Mouse (Mus musculus): Measurements from ENCODE around the gene Lman2. TPM values are rescaled to one million over a fixed set of nuclear protein-coding genes. Genes with fewer than 3 reads are reported as not detected.
A peak's percentile ranks its signal among the peaks of the same experiment; 100 is the strongest.

Gene Lman2
- polyA plus RNA-seq, 1 experiment from 2014 or later = 106 TPM

- DNase-seq (no peak), ATAC-seq (ENCODE audit: insufficient read depth) (no peak; the same call in 1 of the 2 replicates)
- Histone ChIP-seq H3K4me1 (ENCODE audit: insufficient read depth) (peaks cover 8% of the 10 kb centered on the region), H3K9ac (peak overlapping the region; percentile 70), H3K4me3 (ENCODE audit: low read depth, low read length) (peak overlapping the region; percentile 65), H3K4me2 (peak overlapping the region; percentile 90), H3K27me3 (ENCODE audit: insufficient read depth, low read length) (no peaks in the 10 kb centered on the region), H3K27ac (ENCODE audit: low read depth) (peak overlapping the region; percentile 95), H3K36me3 (ENCODE audit: insufficient read depth) (peaks cover 16% of the 10 kb centered on the region), H3K9me3 (ENCODE audit: low read depth, low read length) (no peaks in the 10 kb centered on the region)
- TF ChIP-seq CTCF (IDR thresholded peaks at IDR 0.05; ENCODE audit: low read depth) = peak; percentile 63
- WGBS = 36% methylated on average over 14 of the region's 14 CpGs
Measured at GRCm38 (mm10) chr13:55330567-55331400, 31.8 kb downstream of the Lman2 start.

GRCm38 (mm10) chr13:55329683-55330566, 32.7 kb downstream of the Lman2 start, which contains the start of gene Mxd3:
Gene Mxd3, minus strand, starts transcription at chr13:55329823.
- no peaks in the 10 kb centered on the region for H3K27me3 ChIP-seq (ENCODE audit: insufficient read depth, low read length)
- peaks cover 24% of the 10 kb centered on the region for H3K36me3 ChIP-seq (ENCODE audit: insufficient read depth)
- H3K9ac ChIP-seq = peak within 1 kb of the TSS; percentile 70
- no peak for TF ChIP-seq CTCF (IDR thresholded peaks at IDR 0.05; ENCODE audit: low read depth)
- H3K27ac ChIP-seq (ENCODE audit: low read depth) = peak within 1 kb of the TSS; percentile 95
- DNase-seq = peak; percentile 96
- peak; percentile 89 for ATAC-seq (ENCODE audit: insufficient read depth)
- under 1% methylated on average over 81 of the region's 82 CpGs for WGBS
- H3K9me3 ChIP-seq (ENCODE audit: low read depth, low read length) = no peaks in the 10 kb centered on the region
- H3K4me2 ChIP-seq = peak within 1 kb of the TSS; percentile 90
- peak within 1 kb of the TSS; percentile 65 for H3K4me3 ChIP-seq (ENCODE audit: low read depth, low read length)
- H3K4me1 ChIP-seq (ENCODE audit: insufficient read depth) = peaks cover 8% of the 10 kb centered on the region

- Histone ChIP-seq H3K4me1 (ENCODE audit: insufficient read depth) (peaks cover 8% of the 10 kb centered on the region), H3K4me3 (ENCODE audit: low read depth, low read length) (peak overlapping the region; percentile 65), H3K36me3 (ENCODE audit: insufficient read depth) (peaks cover 29% of the 10 kb centered on the region), H3K27ac (ENCODE audit: low read depth) (peak overlapping the region; percentile 95), H3K9me3 (ENCODE audit: low read depth, low read length) (no peaks in the 10 kb centered on the region), H3K9ac (peak overlapping the region; percentile 70), H3K27me3 (ENCODE audit: insufficient read depth, low read length) (no peaks in the 10 kb centered on the region), H3K4me2 (peak overlapping the region; percentile 90)
- ATAC-seq (ENCODE audit: insufficient read depth) (peak; percentile 45; the same call in 1 of the 2 replicates), DNase-seq (no peak)
- TF ChIP-seq CTCF (IDR thresholded peaks at IDR 0.05; ENCODE audit: low read depth) = no peak
- WGBS = under 1% methylated on average over 29 of the region's 29 CpGs
Measured at GRCm38 (mm10) chr13:55329109-55329682, 33.4 kb downstream of the Lman2 start.

- DNase-seq = no peak
- Histone ChIP-seq H3K9ac (peak overlapping the region; percentile 70), H3K27me3 (ENCODE audit: insufficient read depth, low read length) (no peaks in the 10 kb centered on the region), H3K4me3 (ENCODE audit: low read depth, low read length) (peak overlapping the region; percentile 65), H3K4me1 (ENCODE audit: insufficient read depth) (peaks cover 8% of the 10 kb centered on the region), H3K4me2 (peak overlapping the region; percentile 90), H3K27ac (ENCODE audit: low read depth) (no peak overlapping the region), H3K9me3 (ENCODE audit: low read depth, low read length) (no peaks in the 10 kb centered on the region), H3K36me3 (ENCODE audit: insufficient read depth) (peaks cover 35% of the 10 kb centered on the region)
- TF ChIP-seq CTCF (IDR thresholded peaks at IDR 0.05; ENCODE audit: low read depth) = no peak
- ATAC-seq (ENCODE audit: insufficient read depth) = no peak
- 80% methylated on average over 4 of the region's 4 CpGs for WGBS
Measured at GRCm38 (mm10) chr13:55328641-55329040, 33.9 kb downstream of the Lman2 start.

GRCm38 (mm10) chr13:55328171-55328570, 34.4 kb downstream of the Lman2 start:
- TF ChIP-seq CTCF (IDR thresholded peaks at IDR 0.05; ENCODE audit: low read depth) = no peak
- H3K9me3 ChIP-seq (ENCODE audit: low read depth, low read length) = no peaks in the 10 kb centered on the region
- no peak overlapping the region for H3K27ac ChIP-seq (ENCODE audit: low read depth)
- peak overlapping the region; percentile 90 for H3K4me2 ChIP-seq
- DNase-seq (no peak), ATAC-seq (ENCODE audit: insufficient read depth) (no peak)
- no peak overlapping the region for H3K9ac ChIP-seq
- no peaks in the 10 kb centered on the region for H3K27me3 ChIP-seq (ENCODE audit: insufficient read depth, low read length)
- peaks cover 13% of the 10 kb centered on the region for H3K4me1 ChIP-seq (ENCODE audit: insufficient read depth)
- 84% methylated on average over 6 of the region's 6 CpGs for WGBS
- H3K36me3 ChIP-seq (ENCODE audit: insufficient read depth) = peaks cover 39% of the 10 kb centered on the region
- H3K4me3 ChIP-seq (ENCODE audit: low read depth, low read length) = peak overlapping the region; percentile 65

GRCm38 (mm10) chr13:55327633-55328032, 35.0 kb downstream of the Lman2 start:
- H3K27ac ChIP-seq (ENCODE audit: low read depth) = no peak overlapping the region

More at GRCm38 (mm10) chr13:55327633-55328032, 35.0 kb downstream of the Lman2 start:
- Histone ChIP-seq H3K9me3 (ENCODE audit: low read depth, low read length) (no peaks in the 10 kb centered on the region), H3K4me2 (peak overlapping the region; percentile 90), H3K27me3 (ENCODE audit: insufficient read depth, low read length) (no peaks in the 10 kb centered on the region), H3K4me1 (ENCODE audit: insufficient read depth) (peaks cover 17% of the 10 kb centered on the region), H3K9ac (no peak overlapping the region), H3K4me3 (ENCODE audit: low read depth, low read length) (peak overlapping the region; percentile 65; the same call in 1 of the 2 replicates), H3K36me3 (ENCODE audit: insufficient read depth) (peaks cover 42% of the 10 kb centered on the region)
- WGBS = 34% methylated on average over 4 of the region's 8 CpGs
- peak; percentile 89 for DNase-seq
- 0 out of 2 replicates have a peak, but pooled peaks have one; percentile 6 for ATAC-seq (ENCODE audit: insufficient read depth)
- peak; percentile 96 for TF ChIP-seq CTCF (IDR thresholded peaks at IDR 0.05; ENCODE audit: low read depth)

Data from lung, embryonic 14.5 days (tissue).